Mouse (Mus musculus) bone marrow macrophage, adult 2 months (primary cell): ENCODE measurements at regions not wholly inside any gene's neighbourhood (a gene's known extent, or its start where the extent isn't known, plus 50 kb on each side); places are given as distances from the start of the nearest gene placed in this dataset.

Experiments used
- CTCF ChIP-seq: IDR thresholded peaks from 2 replicates; pipeline ENCODE4 v1.5.1; 2012; ENCODE audit warnings: low read depth, mild to moderate bottlenecking, low read length, moderate library complexity
- POLR2A ChIP-seq: IDR thresholded peaks from 2 replicates; pipeline ENCODE4 v1.6.1; 2012; ENCODE audit warnings: mild to moderate bottlenecking, low read depth, low read length, borderline replicate concordance

DNA sequence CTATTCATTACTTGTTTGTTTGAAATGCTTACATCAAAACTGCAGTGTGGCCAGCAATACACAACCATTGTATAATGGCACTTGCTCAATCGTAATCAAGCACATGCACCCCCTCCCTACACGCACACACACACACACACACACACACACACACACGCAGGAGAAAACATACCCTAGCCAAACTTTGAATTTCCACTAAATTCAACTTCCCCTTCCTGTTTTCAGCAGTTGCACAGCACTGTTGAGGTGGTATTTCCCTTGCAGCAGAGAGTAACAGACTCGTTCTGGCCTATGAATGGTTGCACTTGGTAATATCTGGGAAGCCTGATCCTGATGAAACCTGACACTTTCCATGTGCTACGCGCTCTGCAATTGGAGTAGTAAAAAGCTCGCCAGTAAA, 173.8 kb downstream of the Rap2a start:
- no peak for TF ChIP-seq CTCF
- no peak for TF ChIP-seq POLR2A
